Mouse (Mus musculus): Measurements from ENCODE around the gene Tmem256. TPM values are rescaled to one million over a fixed set of nuclear protein-coding genes. Genes with fewer than 3 reads are reported as not detected.
A peak's percentile ranks its signal among the peaks of the same experiment; 100 is the strongest.

Tmem256 gene
- total RNA-seq, 2 experiments from 2014 or later: 145 TPM

DNA sequence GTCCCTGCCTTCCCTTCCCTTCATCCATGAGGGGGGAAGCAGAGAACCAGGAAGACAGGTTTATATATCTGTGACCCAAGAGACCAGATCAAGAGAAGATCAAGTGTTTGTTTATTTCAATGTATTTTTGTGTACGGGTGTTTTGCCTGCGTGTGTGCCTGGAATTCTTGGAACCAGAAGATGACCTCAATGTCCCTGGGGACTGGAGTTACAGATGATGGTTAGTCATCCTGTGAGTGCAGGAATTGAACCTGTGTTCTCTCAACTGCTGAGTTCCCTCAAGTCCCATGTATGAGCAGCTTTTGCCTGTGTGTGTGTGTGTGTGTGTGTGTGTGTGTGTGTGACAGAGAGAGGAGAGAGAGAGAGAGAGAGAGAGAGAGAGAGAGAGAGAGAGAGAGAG, 30.7 kb upstream of the Tmem256 start:
- DNase-seq (ENCODE audit: low spot score in 2 of 2): no peak

GRCm38 (mm10) chr11:69810280-69810679, 28.0 kb upstream of the Tmem256 start:
- DNase-seq (ENCODE audit: low spot score in 2 of 2): no peak

- no peak for DNase-seq (ENCODE audit: low spot score in 2 of 2)
Observed at GRCm38 (mm10) chr11:69815155-69815554, 23.2 kb upstream of the Tmem256 start, which contains the start of gene Gm39566. Gm39566 (minus strand) TSS chr11:69815298.

- DNase-seq (ENCODE audit: low spot score in 2 of 2): no peak
Observed at GRCm38 (mm10) chr11:69816520-69816919, 21.8 kb upstream of the Tmem256 start.

GRCm38 (mm10) chr11:69818365-69818764, 19.9 kb upstream of the Tmem256 start, which contains the start of gene Spem2:
Spem2 (minus strand) TSS chr11:69818465.
- DNase-seq (ENCODE audit: low spot score in 2 of 2): no peak

GRCm38 (mm10) chr11:69818871-69819270, 19.4 kb upstream of the Tmem256 start:
- DNase-seq (ENCODE audit: low spot score in 2 of 2): no peak

GRCm38 (mm10) chr11:69822080-69822479, 16.2 kb upstream of the Tmem256 start, which contains the start of gene Spem1:
Spem1 (minus strand) TSS chr11:69822180.
- DNase-seq (ENCODE audit: low spot score in 2 of 2): no peak

GRCm38 (mm10) chr11:69823456-69823855, 14.9 kb upstream of the Tmem256 start:
- DNase-seq (ENCODE audit: low spot score in 2 of 2): no peak

GRCm38 (mm10) chr11:69828832-69829231, 9.5 kb upstream of the Tmem256 start:
- no peak for DNase-seq (ENCODE audit: low spot score in 2 of 2)

GRCm38 (mm10) chr11:69833554-69833953, 4.8 kb upstream of the Tmem256 start:
- no peak for DNase-seq (ENCODE audit: low spot score in 2 of 2)

DNA sequence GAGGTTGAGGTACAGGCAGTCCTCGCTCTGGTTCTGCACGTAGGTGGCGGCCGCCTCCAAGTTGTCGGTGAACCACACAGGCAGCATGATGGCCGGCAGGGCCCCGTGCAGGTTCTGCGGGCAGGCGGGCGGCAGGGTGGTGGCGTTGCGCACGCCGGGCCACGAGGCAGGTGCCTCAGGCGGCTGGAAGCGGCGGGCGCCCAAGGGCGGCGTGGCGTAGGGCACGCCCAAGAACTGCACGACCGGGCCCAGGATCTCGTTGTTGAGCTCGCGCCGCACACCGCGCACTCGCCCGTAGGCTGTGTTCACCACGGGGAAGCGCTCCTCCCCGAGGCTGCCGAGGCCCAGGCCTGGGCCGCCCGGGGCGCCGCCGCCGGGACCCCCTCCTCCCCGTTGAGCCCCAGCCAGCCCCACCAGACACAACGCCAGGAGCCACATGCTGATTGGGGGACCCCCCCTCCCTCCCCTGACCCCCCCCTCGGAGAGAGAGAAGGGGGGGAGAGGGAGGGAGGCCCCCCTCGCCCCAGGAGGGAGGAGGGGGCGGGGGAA, 4.2 kb upstream of the Tmem256 start:
- no peak for DNase-seq (ENCODE audit: low spot score in 2 of 2)

DNA sequence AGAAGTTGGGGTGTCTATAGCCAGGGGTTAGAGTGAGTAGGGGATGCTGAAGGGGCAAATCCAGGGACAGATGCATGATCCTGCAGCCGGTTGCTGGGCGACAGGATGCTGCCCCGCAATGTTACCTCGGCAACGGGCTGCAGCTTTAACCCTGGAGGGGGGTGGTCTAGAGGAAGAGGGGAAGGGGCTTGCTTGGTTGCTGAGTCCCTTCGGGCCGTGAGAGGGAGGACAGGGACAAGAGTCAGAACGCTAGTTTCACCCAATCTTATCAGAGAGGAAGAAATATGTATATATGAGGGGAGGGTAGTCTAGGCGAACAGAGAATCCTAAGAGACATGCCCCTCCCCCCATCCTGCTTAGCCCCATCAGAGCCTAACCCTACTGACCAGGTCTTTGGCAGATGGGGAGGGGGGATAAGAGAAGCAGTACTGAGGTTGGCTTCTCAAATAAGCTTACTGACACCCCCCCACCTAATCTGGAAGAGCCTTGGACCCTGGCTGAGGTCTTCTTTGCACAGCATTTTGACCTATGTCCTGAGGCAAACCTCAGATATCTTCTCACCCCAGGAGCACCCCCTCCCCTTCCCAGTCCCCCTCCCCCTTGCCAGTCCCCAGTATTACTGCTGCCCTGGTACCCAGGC, 2.9 kb upstream of the Tmem256 start:
- DNase-seq (ENCODE audit: low spot score in 2 of 2): no peak

DNA sequence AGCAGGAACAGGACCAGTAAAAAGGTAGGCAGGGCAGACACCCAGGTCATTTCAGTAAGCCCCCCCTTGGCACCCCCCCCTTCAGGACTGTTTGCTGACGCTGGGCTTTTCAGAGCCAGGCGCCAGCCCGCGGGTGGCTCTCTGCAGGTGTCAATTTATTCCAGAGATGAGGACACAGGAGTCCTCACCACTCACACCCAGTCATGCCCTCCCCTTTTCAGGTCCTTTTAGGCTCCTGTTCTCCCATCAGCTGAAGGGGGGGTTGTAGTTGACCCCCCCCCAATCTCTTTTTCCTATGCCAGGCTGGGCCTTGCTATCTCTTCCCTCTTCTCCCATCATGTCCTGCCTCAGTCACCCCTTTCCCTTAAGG, 2.4 kb upstream of the Tmem256 start:
- no peak for DNase-seq (ENCODE audit: low spot score in 2 of 2)

DNA sequence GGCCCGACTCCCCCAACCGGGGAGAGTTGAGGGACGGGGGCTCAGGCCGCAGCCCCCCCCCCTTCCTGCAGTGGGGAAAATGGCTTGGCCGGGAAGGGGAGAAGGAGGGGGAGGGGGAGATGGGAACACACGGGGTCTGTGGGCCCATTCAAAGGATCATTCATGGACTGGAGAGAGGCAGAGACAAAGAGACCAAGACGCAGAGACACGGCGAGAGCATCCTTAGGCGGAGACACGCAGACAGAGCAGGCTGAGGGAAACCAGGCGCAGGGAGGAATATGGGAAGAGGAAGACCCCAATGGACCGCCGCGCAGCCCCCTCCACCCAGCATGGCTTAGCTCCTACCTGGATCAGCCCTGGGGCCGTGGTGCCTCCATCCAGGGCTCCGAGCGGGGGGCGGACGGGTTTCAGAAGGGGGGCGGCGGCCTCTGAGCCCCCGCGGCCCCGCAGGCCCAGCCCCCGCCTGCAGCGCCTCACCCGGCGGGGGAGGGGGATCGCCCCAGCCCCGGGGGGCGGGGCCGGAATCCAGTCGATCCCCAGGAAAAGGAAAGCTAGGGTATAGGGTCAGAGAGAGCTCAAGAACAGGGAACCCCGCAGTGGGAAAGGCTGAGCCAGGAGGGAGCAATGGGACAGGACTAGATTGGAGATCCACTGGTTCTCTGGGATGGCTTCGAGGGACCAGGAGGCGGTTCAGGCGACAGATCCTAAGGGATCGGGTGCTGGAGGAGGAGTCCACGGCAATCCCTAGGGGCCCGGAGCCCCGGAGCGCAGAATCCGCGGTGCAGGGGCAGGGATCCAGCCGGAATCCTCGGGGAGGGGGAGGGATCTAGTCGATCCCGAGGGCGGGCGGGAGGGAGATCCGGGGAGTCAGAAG, 1.4 kb upstream of the Tmem256 start:
- peak in 1 of 2 experiments; percentile 48 for DNase-seq (ENCODE audit: low spot score in 2 of 2)

DNA sequence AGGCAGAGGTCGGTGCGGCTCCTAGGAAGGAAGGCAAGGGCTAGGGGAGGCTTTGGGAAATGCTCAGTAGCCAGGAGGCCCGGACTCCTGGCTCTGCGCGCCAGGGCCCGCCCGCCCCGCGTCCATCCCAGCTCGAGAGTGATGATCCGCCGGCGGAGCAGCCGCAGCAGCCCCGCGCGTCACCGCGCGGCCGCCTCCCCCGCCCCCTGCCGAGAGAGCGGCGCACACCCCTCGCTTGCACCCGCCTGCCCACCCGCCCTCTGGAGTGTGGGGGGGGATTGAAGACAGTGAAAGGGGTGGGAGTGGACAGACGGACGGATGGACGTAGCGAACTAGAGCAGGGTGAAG, 736 bp upstream of the Tmem256 start, which contains the start of gene Nlgn2:
TSS of gene Nlgn2 (minus strand) at position 181 of the 348 bp plus-strand sequence.
- peak in 1 of 2 experiments; percentile 59 for DNase-seq (ENCODE audit: low spot score in 2 of 2)

DNA sequence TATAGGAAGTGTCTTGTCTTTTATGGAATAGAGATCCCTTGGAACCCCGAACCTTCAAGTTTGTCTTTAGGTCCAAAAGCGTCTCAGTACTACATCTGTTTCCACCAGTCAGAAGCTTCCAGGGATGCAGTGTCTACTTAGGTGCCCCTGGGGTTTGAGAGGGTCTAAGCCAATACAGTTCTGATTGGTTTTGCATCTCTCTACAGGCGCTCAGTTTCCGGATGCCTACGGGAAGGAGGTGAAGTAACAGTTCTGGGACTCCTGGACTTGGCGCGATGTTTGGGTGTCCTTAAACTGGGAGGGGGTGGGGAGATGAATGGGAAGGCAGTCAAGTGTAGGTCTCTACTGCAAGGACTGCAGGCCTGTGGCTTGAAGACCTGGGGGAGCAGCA, 395 bp downstream of the Tmem256 start:
- no peak for DNase-seq (ENCODE audit: low spot score in 2 of 2)

DNA sequence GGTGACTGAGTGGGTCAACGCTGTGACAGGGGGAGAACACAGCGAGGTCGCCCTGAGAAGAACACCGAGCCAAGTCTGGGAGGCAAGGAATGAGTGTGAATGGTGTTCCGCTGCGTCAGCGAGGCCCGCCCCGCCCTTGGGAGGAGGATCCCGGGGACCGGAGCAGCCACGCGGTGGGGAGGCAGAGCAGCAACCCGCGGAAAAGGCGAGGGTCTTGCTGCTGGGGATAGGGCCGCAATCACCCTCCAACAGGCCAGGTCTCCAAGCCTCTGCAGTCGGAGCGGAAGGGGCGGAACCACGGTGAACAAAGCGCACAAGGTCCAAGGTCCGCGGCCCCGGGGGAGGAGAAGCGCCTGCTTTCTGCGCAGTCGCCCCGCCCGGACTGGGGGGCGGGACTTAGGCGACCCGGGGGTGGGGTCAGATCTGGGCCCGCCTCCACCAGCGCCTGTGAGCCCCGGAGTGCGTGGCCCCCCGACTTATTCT, 7.9 kb downstream of the Tmem256 start, which contains the start of gene Plscr3:
TSS of gene Plscr3 (plus strand) at position 179 of the 483 bp plus-strand sequence.
- DNase-seq (ENCODE audit: low spot score in 2 of 2): peak; percentile 93 to 94

GRCm38 (mm10) chr11:69846738-69847688, 8.7 kb downstream of the Tmem256 start:
- DNase-seq (ENCODE audit: low spot score in 2 of 2): no peak

DNA sequence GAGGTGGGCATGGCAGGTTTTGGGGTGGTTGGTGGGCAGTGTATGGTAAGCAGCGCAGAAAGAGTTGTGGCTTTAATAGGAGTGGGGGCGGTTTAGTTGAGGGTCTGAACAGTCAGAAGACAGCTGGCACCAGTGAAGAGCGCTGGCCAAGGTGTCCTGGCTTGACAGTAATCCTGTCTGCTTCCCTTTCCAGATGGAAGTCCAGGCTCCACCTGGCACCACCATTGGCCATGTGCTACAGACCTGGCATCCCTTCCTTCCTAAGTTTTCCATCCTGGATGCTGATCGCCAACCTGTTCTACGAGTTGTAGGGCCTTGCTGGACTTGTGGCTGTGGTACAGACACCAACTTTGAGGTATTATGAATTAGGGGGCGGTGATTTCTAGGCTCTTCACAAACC, 9.7 kb downstream of the Tmem256 start:
- no peak for DNase-seq (ENCODE audit: low spot score in 2 of 2)

DNA sequence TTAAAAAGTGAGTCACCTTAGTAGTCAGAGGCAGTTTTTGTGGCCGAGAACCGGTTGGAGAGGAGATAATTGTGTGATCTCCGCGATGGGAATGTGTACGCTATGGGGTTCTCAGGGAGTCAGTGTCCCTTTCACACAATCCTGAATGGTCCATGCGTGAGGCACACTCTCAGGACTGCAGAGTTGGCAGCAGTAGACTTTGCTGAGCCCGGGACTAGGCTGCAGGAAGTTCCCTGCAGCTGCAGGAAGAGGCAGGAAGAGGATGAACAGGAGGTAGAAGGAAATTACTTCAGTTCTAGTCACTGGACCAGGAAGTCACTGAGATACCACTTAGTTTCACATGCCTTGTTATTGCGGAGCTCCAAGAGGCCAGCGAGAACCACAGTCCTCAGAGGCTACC, 10.8 kb downstream of the Tmem256 start:
- no peak for DNase-seq (ENCODE audit: low spot score in 2 of 2)

- no peak for DNase-seq (ENCODE audit: low spot score in 2 of 2)
Observed at GRCm38 (mm10) chr11:69849884-69850283, 11.6 kb downstream of the Tmem256 start.

Data from adrenal gland, adult 18-20 months (tissue).